Mouse (Mus musculus): Measurements from ENCODE around the gene Spdef. TPM values are rescaled to one million over a fixed set of nuclear protein-coding genes. Genes with fewer than 3 reads are reported as not detected.

The Spdef gene
- polyA plus RNA-seq, 1 experiment from 2014 or later, result 0.92 TPM

- Histone ChIP-seq H3K36me3 (no peaks in the 10 kb centered on the region), H3K4me1 (peaks cover 5% of the 10 kb centered on the region), H3K4me3 (replicated peaks) (no peak overlapping the region), H3K9ac (replicated peaks) (no peak overlapping the region), H3K9me3 (replicated peaks) (no peaks in the 10 kb centered on the region), H3K27me3 (replicated peaks) (no peaks in the 10 kb centered on the region), H3K4me2 (no peak overlapping the region), H3K27ac (replicated peaks) (no peak overlapping the region)
- ATAC-seq (ENCODE audit: low FRiP score), result no peak
- WGBS, result 40% methylated on average over 7 of the region's 7 CpGs
These were observed 54.8 kb downstream of the Spdef start for GRCm38 (mm10) chr17:27673945-27674344.

GRCm38 (mm10) chr17:27671720-27672119 is 57.0 kb downstream of the Spdef start:
- Histone ChIP-seq H3K36me3 (no peaks in the 10 kb centered on the region), H3K9ac (replicated peaks) (no peak overlapping the region), H3K4me1 (no peaks in the 10 kb centered on the region), H3K27ac (replicated peaks) (no peak overlapping the region), H3K4me2 (no peak overlapping the region), H3K9me3 (replicated peaks) (no peaks in the 10 kb centered on the region), H3K27me3 (replicated peaks) (no peaks in the 10 kb centered on the region), H3K4me3 (replicated peaks) (no peak overlapping the region)
- ATAC-seq (ENCODE audit: low FRiP score), result no peak
- WGBS, result 83% methylated on average over 6 of the region's 6 CpGs

Other genes starting within 250 kb of the Spdef start
- 9.7 and 10.1 TPM in 2 replicates for gene Grm4, start 207.6 kb downstream of the Spdef start, polyA plus RNA-seq (2015; fragmentation: Nextera tagmentation; extraction: Ambion mirVana)
- 129 and 207 TPM in 2 replicates for gene Hmga1, start 172.5 kb downstream of the Spdef start, polyA plus RNA-seq (2015; fragmentation: Nextera tagmentation; extraction: Ambion mirVana)
- gene AI413582, start 163.2 kb downstream of the Spdef start, polyA plus RNA-seq (2015; fragmentation: Nextera tagmentation; extraction: Ambion mirVana), result 70.8 and 74.9 TPM in 2 replicates
- gene Nudt3, start 105.5 kb downstream of the Spdef start, polyA plus RNA-seq (2015; fragmentation: Nextera tagmentation; extraction: Ambion mirVana), result 229 and 253 TPM in 2 replicates
- gene RPS10-NUDT3, start 93.7 kb downstream of the Spdef start, polyA plus RNA-seq (2015; fragmentation: Nextera tagmentation; extraction: Ambion mirVana), result not detected in 2 replicates
- gene Rps10, start 92.3 kb downstream of the Spdef start, polyA plus RNA-seq (2015; fragmentation: Nextera tagmentation; extraction: Ambion mirVana), result 483 and 558 TPM in 2 replicates
- 62.6 and 66.7 TPM in 2 replicates for gene Pacsin1, start 73.4 kb downstream of the Spdef start, polyA plus RNA-seq (2015; fragmentation: Nextera tagmentation; extraction: Ambion mirVana)
- gene D17Wsu92e, start 91.7 kb upstream of the Spdef start, polyA plus RNA-seq (2015; fragmentation: Nextera tagmentation; extraction: Ambion mirVana), result 9.3 and 12.2 TPM in 2 replicates
- gene Snrpc, start 109.2 kb upstream of the Spdef start, polyA plus RNA-seq (2015; fragmentation: Nextera tagmentation; extraction: Ambion mirVana), result 211 and 227 TPM in 2 replicates
- 6.0 and 6.1 TPM in 2 replicates for gene Uhrf1bp1, start 127.5 kb upstream of the Spdef start, polyA plus RNA-seq (2015; fragmentation: Nextera tagmentation; extraction: Ambion mirVana)
- 46.3 and 50.4 TPM in 2 replicates for gene Anks1, start 180.4 kb upstream of the Spdef start, polyA plus RNA-seq (2015; fragmentation: Nextera tagmentation; extraction: Ambion mirVana)
- 52.6 and 58.4 TPM in 2 replicates for gene Taf11, start 180.9 kb upstream of the Spdef start, polyA plus RNA-seq (2015; fragmentation: Nextera tagmentation; extraction: Ambion mirVana)

Measured in neural tube, embryonic 15.5 days (tissue).